In genomic region chr15:7877560-7878467, GRCm38 (mm10) we compare ENCODE assay signal across 9 mouse cellular contexts.
A peak's percentile ranks its signal among the peaks of the same experiment; 100 is the strongest.
DNase-seq lines count a peak whose midpoint lies in the region; ATAC-seq and TF ChIP-seq lines count a peak whose summit lies in the region.
"Had no signal": no experiment of that assay in that cellular context is flagged by ENCODE, and none has a peak within 500 bp of the region (broad histone marks: within the 10 kb centered on the region; RNA-seq: fewer than 3 reads in every experiment).

No protein-coding gene starts in this region.

- 0 out of 2 replicates have a peak, but pooled peaks cover 8% of the 10 kb centered on the region for H3K36me3 ChIP-seq in heart, postnatal 0 days (replicated peaks; ENCODE audit: control insufficient read depth, insufficient read depth, low read length)

- DNase-seq in adrenal gland, postnatal 14 days: peak; percentile 7
- no peak for DNase-seq in adrenal gland, postnatal 36 days
- peak; percentile 77 for DNase-seq in 416B (ENCODE audit: low read depth)
- DNase-seq in heart, postnatal 0 days (ENCODE audit: low spot score): peak; percentile 39
- peak; percentile 4 for DNase-seq in lung, postnatal 14 days
- DNase-seq in spleen, adult 18-20 months: no peak
- DNase-seq in right cerebral cortex, postnatal 36 days (ENCODE audit: low spot score in 2 of 2): no peak
- DNase-seq in left cerebral cortex, adult 11 months (ENCODE audit: low spot score): no peak

- no peak; the same call in 1 of the 2 replicates for ATAC-seq in heart, postnatal 0 days (ENCODE audit: insufficient read depth, low read depth)

- TF ChIP-seq EP300 in heart, postnatal 0 days (IDR thresholded peaks at IDR 0.05; ENCODE audit: low read depth): no peak

- peak overlapping the region; percentile 45 for H3K4me2 ChIP-seq in heart, postnatal 0 days (ENCODE audit: low read depth, low read length)

- no peaks in the 10 kb centered on the region for H3K9me3 ChIP-seq in heart, postnatal 0 days (replicated peaks; ENCODE audit: control insufficient read depth, low read length)
- H3K9me3 ChIP-seq: megakaryocyte, embryonic 14.5 days had no signal

- no peak overlapping the region for H3K27ac ChIP-seq in heart, postnatal 0 days (ENCODE audit: low read depth)

- H3K9ac ChIP-seq in heart, postnatal 0 days (replicated peaks; ENCODE audit: low read depth, low read length): no peak overlapping the region

- H3K4me1 ChIP-seq in heart, postnatal 0 days (ENCODE audit: control insufficient read depth, insufficient read depth): 0 out of 2 replicates have a peak, but pooled peaks cover 6% of the 10 kb centered on the region
- H3K4me1 ChIP-seq: megakaryocyte, embryonic 14.5 days had no signal

- H3K4me3 ChIP-seq in heart, postnatal 0 days (ENCODE audit: low read depth, low read length): no peak overlapping the region
- H3K4me3 ChIP-seq: megakaryocyte, embryonic 14.5 days had no signal

- no peak for TF ChIP-seq CTCF in heart, postnatal 0 days (IDR thresholded peaks at IDR 0.05; ENCODE audit: low read depth)

- WGBS in heart, postnatal 0 days: 47% methylated on average over 22 of the region's 22 CpGs

- H3K27me3 ChIP-seq in heart, postnatal 0 days (ENCODE audit: control insufficient read depth, insufficient read depth, low read length): no peaks in the 10 kb centered on the region
- H3K27me3 ChIP-seq: megakaryocyte, embryonic 14.5 days had no signal

Comparison
In these comparisons a context has a peak if more than half of its experiments do, and no peak if none do; other contexts are left out.
1. DNase-seq: peak in adrenal gland, postnatal 14 days (single experiment), 416B (single experiment), heart, postnatal 0 days (single experiment) and lung, postnatal 14 days (single experiment); none in adrenal gland, postnatal 36 days (0 of 2), spleen, adult 18-20 months (0 of 2), right cerebral cortex, postnatal 36 days (0 of 2) and left cerebral cortex, adult 11 months (single experiment).